Mouse (Mus musculus): ENCODE measurements around the gene Phactr1. TPM values are rescaled to one million over a fixed set of nuclear protein-coding genes. Genes with fewer than 3 reads are reported as not detected.

Gene Phactr1
- total and polyA plus RNA-seq, 3 experiments, result not detected

DNA sequence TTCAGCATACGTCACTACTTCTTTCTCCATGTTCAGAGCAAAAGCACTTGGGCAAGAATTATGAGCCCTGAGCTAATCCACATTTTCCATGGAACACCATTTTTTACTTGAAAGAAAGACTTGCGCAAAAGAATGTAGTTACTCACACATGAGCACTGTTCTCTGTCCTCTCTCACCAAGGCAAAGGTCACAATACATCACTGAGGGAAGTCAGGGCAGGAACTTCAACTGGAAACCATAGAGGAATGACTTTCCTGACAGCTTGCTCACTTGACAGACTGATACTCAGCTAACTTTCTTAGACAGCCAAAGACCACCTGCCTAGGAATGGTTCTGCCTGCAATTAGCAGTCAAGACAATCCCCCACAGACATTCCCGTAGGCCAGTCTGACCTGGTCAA lies 309.6 kb downstream of the Phactr1 start:
- no peak for DNase-seq (ENCODE audit: low read depth, low spot score)
- Histone ChIP-seq H3K36me3 (ENCODE audit: control insufficient read depth in 1 of 2, insufficient read depth in 2 of 2, low read length in 2 of 2) (no peaks in the 10 kb centered on the region), H3K79me2 (ENCODE audit: control insufficient read depth, insufficient read depth, low read length, poor library complexity) (no peaks in the 10 kb centered on the region), H3K9ac (ENCODE audit: control insufficient read depth, low read depth, low read length, poor library complexity, severe bottlenecking) (no peak overlapping the region), H3K4me1 (ENCODE audit: control insufficient read depth in 1 of 2, insufficient read depth in 2 of 2, low read length in 2 of 2) (no peaks in the 10 kb centered on the region), H3K27me3 (ENCODE audit: control insufficient read depth in 1 of 2, insufficient read depth in 2 of 2, low read length in 2 of 2) (no peaks in the 10 kb centered on the region), H3K27ac (ENCODE audit: control insufficient read depth, low read depth, low read length) (no peak overlapping the region), H3K4me3 (ENCODE audit: control insufficient read depth in 1 of 2, insufficient read depth in 1 of 2, low read depth in 2 of 2, low read length in 2 of 2) (no peak overlapping the region), H3K9me3 (replicated peaks; ENCODE audit: insufficient read depth, low read length) (no peaks in the 10 kb centered on the region)
- TF ChIP-seq CHD2 (IDR thresholded peaks at IDR 0.05; ENCODE audit: low read length) (no peak), ETS1 (IDR thresholded peaks at IDR 0.05; ENCODE audit: low read depth, low read length) (no peak), MAFK (IDR thresholded peaks at IDR 0.05; ENCODE audit: borderline replicate concordance, low read depth, low read length) (no peak), POLR2A (IDR thresholded peaks at IDR 0.05; ENCODE audit: control insufficient read depth in 1 of 2, insufficient read depth in 1 of 2, low read depth in 1 of 2, low read length in 2 of 2, poor library complexity in 1 of 2) (no peak), ZKSCAN1 (IDR thresholded peaks at IDR 0.05; ENCODE audit: low read depth, low read length) (no peak), MYB (IDR thresholded peaks at IDR 0.05; ENCODE audit: low read depth, low read length) (no peak), MXI1 (IDR thresholded peaks at IDR 0.05; ENCODE audit: low read depth, low read length) (no peak), POLR2AphosphoS2 (IDR thresholded peaks at IDR 0.05; ENCODE audit: low read length) (no peak)

DNA sequence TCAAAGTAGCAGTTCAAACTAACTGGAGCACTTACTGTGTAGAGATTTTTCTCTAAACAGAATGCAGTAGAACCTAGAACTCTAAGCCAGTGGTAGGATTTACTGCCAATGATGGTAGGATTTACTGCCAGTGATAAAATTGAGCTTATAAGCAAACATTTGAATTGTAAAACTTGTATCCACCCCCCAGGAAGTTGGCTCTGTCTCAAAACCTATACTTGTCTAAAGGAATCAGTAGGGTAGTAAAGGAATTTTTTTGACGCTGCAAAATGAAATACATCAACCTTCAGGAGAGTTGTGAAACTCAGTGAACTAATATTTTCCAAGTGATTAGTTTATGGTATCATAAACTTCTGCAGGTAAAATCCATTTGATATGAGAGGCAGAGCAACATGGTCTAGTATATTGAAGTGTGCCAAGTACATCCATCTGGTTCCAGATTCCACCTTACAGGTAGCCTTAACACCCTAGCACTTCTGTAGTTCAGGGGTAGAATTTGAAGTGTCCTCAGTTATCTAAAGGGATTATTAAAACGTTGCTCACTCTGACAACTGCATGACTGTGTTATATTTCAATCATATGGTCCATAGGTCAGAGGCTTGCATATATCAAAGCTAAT lies 310.2 kb downstream of the Phactr1 start:
- no peaks in the 10 kb centered on the region for H3K9me3 ChIP-seq (replicated peaks; ENCODE audit: insufficient read depth, low read length)

DNA sequence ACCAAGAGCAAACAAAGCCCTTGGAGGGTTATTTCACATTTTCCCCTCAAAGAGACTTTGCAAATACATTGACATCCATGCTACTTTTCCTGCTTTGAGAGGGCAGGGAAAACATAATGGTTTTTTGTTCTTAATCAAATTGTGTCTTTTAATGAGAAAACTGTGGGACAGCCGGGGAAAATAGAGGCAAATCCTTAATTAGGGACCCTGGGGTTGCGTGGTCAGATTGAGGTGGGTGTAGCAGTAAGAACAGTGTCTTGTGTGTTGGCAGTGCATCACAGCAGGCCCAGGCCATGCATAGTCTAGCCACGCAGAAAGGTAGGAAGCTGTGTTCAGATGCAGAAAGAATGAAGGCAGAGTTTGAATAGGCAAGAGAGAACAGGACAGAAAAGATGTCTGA lies 310.7 kb downstream of the Phactr1 start:
- Histone ChIP-seq H3K27me3 (ENCODE audit: control insufficient read depth in 1 of 2, insufficient read depth in 2 of 2, low read length in 2 of 2) (no peaks in the 10 kb centered on the region), H3K4me3 (ENCODE audit: control insufficient read depth in 1 of 2, insufficient read depth in 1 of 2, low read depth in 2 of 2, low read length in 2 of 2) (no peak overlapping the region), H3K79me2 (ENCODE audit: control insufficient read depth, insufficient read depth, low read length, poor library complexity) (no peaks in the 10 kb centered on the region), H3K4me1 (ENCODE audit: control insufficient read depth in 1 of 2, insufficient read depth in 2 of 2, low read length in 2 of 2) (no peaks in the 10 kb centered on the region), H3K27ac (ENCODE audit: control insufficient read depth, low read depth, low read length) (no peak overlapping the region), H3K36me3 (ENCODE audit: control insufficient read depth in 1 of 2, insufficient read depth in 2 of 2, low read length in 2 of 2) (no peaks in the 10 kb centered on the region), H3K9me3 (replicated peaks; ENCODE audit: insufficient read depth, low read length) (no peaks in the 10 kb centered on the region), H3K9ac (ENCODE audit: control insufficient read depth, low read depth, low read length, poor library complexity, severe bottlenecking) (no peak overlapping the region)
- TF ChIP-seq RCOR1 (IDR thresholded peaks at IDR 0.05; ENCODE audit: low read depth, low read length), result no peak
- no peak for TF ChIP-seq RAD21 (IDR thresholded peaks at IDR 0.05; ENCODE audit: low read depth, low read length)
- no peak for TF ChIP-seq GATA1 (IDR thresholded peaks at IDR 0.05; ENCODE audit: low read depth, low read length)
- no peak for TF ChIP-seq ZMIZ1 (IDR thresholded peaks at IDR 0.05; ENCODE audit: low read depth, low read length)
- TF ChIP-seq E2F4 (IDR thresholded peaks at IDR 0.05; ENCODE audit: borderline replicate concordance, low read depth, low read length), result no peak
- TF ChIP-seq ZNF384 (IDR thresholded peaks at IDR 0.05; ENCODE audit: low read depth, low read length), result no peak
- no peak for TF ChIP-seq ELF1 (IDR thresholded peaks at IDR 0.05; ENCODE audit: low read depth, low read length)
- TF ChIP-seq ETS1 (IDR thresholded peaks at IDR 0.05; ENCODE audit: low read depth, low read length), result no peak
- TF ChIP-seq MAX (IDR thresholded peaks at IDR 0.05; ENCODE audit: low read length), result no peak
- no peak for TF ChIP-seq EP300 (IDR thresholded peaks at IDR 0.05; ENCODE audit: low read depth in 1 of 2, low read length in 2 of 2)
- TF ChIP-seq JUND (IDR thresholded peaks at IDR 0.05; ENCODE audit: low read depth, low read length), result no peak
- TF ChIP-seq MAFK (IDR thresholded peaks at IDR 0.05; ENCODE audit: borderline replicate concordance, low read depth, low read length), result no peak
- TF ChIP-seq GABPA (IDR thresholded peaks at IDR 0.05; ENCODE audit: low read depth, low read length), result no peak
- TF ChIP-seq CHD1 (IDR thresholded peaks at IDR 0.05; ENCODE audit: low read depth, low read length), result no peak
- TF ChIP-seq KAT2A (conservative IDR thresholded peaks at IDR 0.05; ENCODE audit: low read depth, low read length), result no peak
- TF ChIP-seq MYC (IDR thresholded peaks at IDR 0.05; ENCODE audit: low read depth, low read length), result no peak
- no peak for TF ChIP-seq POLR2AphosphoS2 (IDR thresholded peaks at IDR 0.05; ENCODE audit: low read length)
- TF ChIP-seq MAZ (IDR thresholded peaks at IDR 0.05; ENCODE audit: low read depth, low read length), result no peak
- TF ChIP-seq CTCF (IDR thresholded peaks at IDR 0.05 in 2 of 3, conservative IDR thresholded peaks at IDR 0.05 in 1 of 3; ENCODE audit: control insufficient read depth in 1 of 3, insufficient read depth in 1 of 3, low read depth in 2 of 3, low read length in 3 of 3, poor library complexity in 1 of 3, severe bottlenecking in 1 of 3), result no peak
- no peak for DNase-seq (ENCODE audit: low read depth, low spot score)

More for the DNA sequence above, 310.2 kb downstream of the Phactr1 start:
- Histone ChIP-seq H3K79me2 (ENCODE audit: control insufficient read depth, insufficient read depth, low read length, poor library complexity) (no peaks in the 10 kb centered on the region), H3K4me3 (ENCODE audit: control insufficient read depth in 1 of 2, insufficient read depth in 1 of 2, low read depth in 2 of 2, low read length in 2 of 2) (no peak overlapping the region), H3K9ac (ENCODE audit: control insufficient read depth, low read depth, low read length, poor library complexity, severe bottlenecking) (no peak overlapping the region), H3K4me1 (ENCODE audit: control insufficient read depth in 1 of 2, insufficient read depth in 2 of 2, low read length in 2 of 2) (no peaks in the 10 kb centered on the region), H3K27me3 (ENCODE audit: control insufficient read depth in 1 of 2, insufficient read depth in 2 of 2, low read length in 2 of 2) (no peaks in the 10 kb centered on the region), H3K36me3 (ENCODE audit: control insufficient read depth in 1 of 2, insufficient read depth in 2 of 2, low read length in 2 of 2) (no peaks in the 10 kb centered on the region), H3K27ac (ENCODE audit: control insufficient read depth, low read depth, low read length) (no peak overlapping the region)
- no peak for DNase-seq (ENCODE audit: low read depth, low spot score)
- no peak for TF ChIP-seq POLR2A (IDR thresholded peaks at IDR 0.05; ENCODE audit: control insufficient read depth in 1 of 2, insufficient read depth in 1 of 2, low read depth in 1 of 2, low read length in 2 of 2, poor library complexity in 1 of 2)
- TF ChIP-seq TCF12 (IDR thresholded peaks at IDR 0.05; ENCODE audit: low read depth, low read length), result no peak
- no peak for TF ChIP-seq GABPA (IDR thresholded peaks at IDR 0.05; ENCODE audit: low read depth, low read length)
